Mouse (Mus musculus) lung, embryonic 16.5 days (tissue): ENCODE results near the gene Gm20695. TPM values are rescaled to one million over a fixed set of nuclear protein-coding genes. Genes with fewer than 3 reads are reported as not detected.

Experiments
- ATAC-seq: fragments of 200-750 bp; cut with Nextera tagmentation; 2 replicates; pipeline ENCODE4 v1.8.0; 2017; ENCODE audit warnings: low read depth, mild to moderate bottlenecking, moderate library complexity
- H3K27ac ChIP-seq: fragments of 300-500 bp; sonication (generic); 2 replicates; pipeline ENCODE4 v1.5.1; 2014; ENCODE audit warnings: mild to moderate bottlenecking, control low read depth, low read length
- H3K27me3 ChIP-seq: fragments of 300-500 bp; sonication (generic); 2 replicates; pipeline ENCODE4 v1.6.1; 2014; ENCODE audit warnings: low read depth, low read length, mixed read lengths; ENCODE audit not compliant: control insufficient read depth, insufficient read depth
- H3K36me3 ChIP-seq: fragments of 300-500 bp; sonication (generic); 2 replicates; pipeline ENCODE4 v1.6.1; 2014; ENCODE audit warnings: low read length; ENCODE audit not compliant: control insufficient read depth, insufficient read depth
- H3K4me1 ChIP-seq: fragments of 300-500 bp; sonication (generic); replicated peaks from 2 replicates; pipeline ENCODE4 v1.6.1; 2014; ENCODE audit warnings: low read length, mixed read lengths; ENCODE audit not compliant: control insufficient read depth, insufficient read depth
- H3K4me2 ChIP-seq: fragments of 300-500 bp; sonication (generic); 2 replicates; pipeline ENCODE4 v1.6.1; 2014; ENCODE audit warnings: low read depth, low read length, control low read depth
- H3K4me3 ChIP-seq: fragments of 300-500 bp; sonication (generic); 2 replicates; pipeline ENCODE4 v1.5.1; 2014; ENCODE audit warnings: mild to moderate bottlenecking, low read length, control low read depth
- H3K9ac ChIP-seq: fragments of 300-500 bp; sonication (generic); 2 replicates; pipeline ENCODE4 v1.6.1; 2014; ENCODE audit warnings: low read length, control low read depth
- H3K9me3 ChIP-seq: fragments of 300-500 bp; sonication (generic); 2 replicates; pipeline ENCODE4 v1.6.1; 2016; ENCODE audit warnings: low read length; ENCODE audit not compliant: control insufficient read depth
- WGBS: fragments of 180-500 bp; shearing (Covaris S2); extraction: QIAGEN DNeasy Blood & Tissue Kit; methylation state at CpG from one replicate; pipeline ENCODE4 v1.1.7; 2014; 5-methylcytosine and 5-hydroxymethylcytosine counted together
- polyA plus RNA-seq: library from polyadenylated mRNA; unstranded; fragments of >200 nt; fragmentation: Nextera tagmentation; extraction: Ambion mirVana; gene quantifications from 2 replicates; pipeline ENCODE4 v1.2.1, GENCODE M21; 2015

The Gm20695 gene
- polyA plus RNA-seq, 1 experiment from 2014 or later: 1.5 TPM

- H3K27me3 ChIP-seq: no peaks in the 10 kb centered on the region
- no peaks in the 10 kb centered on the region for H3K4me1 ChIP-seq
- H3K4me3 ChIP-seq: no peak overlapping the region
- 80% methylated on average over 2 of the region's 2 CpGs for WGBS
- ATAC-seq: no peak
- H3K9me3 ChIP-seq: no peaks in the 10 kb centered on the region
- peaks cover 15% of the 10 kb centered on the region for H3K36me3 ChIP-seq
- no peak overlapping the region for H3K27ac ChIP-seq
- H3K9ac ChIP-seq: no peak overlapping the region
- H3K4me2 ChIP-seq: no peak overlapping the region
Observed at GRCm38 (mm10) chr16:3920756-3921155, 36.3 kb downstream of the Gm20695 start.

DNA sequence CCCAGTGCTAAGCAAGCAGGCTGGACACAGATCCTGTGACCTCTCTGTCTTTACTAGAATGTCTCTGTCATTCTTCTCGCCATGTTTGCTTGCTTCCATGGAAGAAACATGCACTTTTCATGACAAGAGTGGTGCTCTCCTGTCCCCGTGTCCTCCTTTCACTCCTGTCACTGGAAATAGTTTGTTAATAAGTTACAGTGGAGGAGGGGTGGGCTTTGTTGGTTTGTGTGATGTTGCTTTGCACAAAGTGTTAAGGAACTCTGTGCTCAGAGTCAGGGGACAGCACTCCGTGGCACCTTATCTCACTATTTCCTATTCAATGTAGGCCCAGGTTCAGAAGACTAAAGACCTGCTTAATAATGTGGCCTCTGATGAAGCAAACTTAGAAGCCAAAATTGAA, 39.1 kb downstream of the Gm20695 start:
- H3K36me3 ChIP-seq: peaks cover 19% of the 10 kb centered on the region
- WGBS: 58% methylated on average over 3 of the region's 3 CpGs
- no peak overlapping the region for H3K4me2 ChIP-seq

DNA sequence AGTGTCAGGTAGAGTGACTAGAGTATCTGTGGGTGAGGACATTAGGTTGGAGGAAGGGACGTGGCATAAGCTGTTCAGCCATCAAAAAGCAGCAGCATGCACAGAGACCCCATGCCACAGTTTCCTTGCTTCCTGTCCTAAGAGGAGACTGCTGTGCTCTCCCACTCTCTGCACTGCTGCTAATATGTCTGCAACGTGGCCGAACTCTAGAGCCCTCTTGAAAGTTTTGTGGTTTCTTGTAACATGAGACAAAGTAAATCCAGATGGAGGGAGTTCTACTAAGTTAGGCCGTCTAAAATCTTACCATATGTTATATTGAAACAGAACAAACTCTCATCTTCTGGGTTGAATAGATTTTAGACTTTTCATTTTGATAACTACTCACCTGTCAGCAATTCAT, 39.5 kb downstream of the Gm20695 start:
- Histone ChIP-seq H3K36me3 (peaks cover 19% of the 10 kb centered on the region), H3K4me1 (no peaks in the 10 kb centered on the region), H3K4me3 (no peak overlapping the region), H3K9ac (no peak overlapping the region), H3K4me2 (no peak overlapping the region), H3K27ac (peak overlapping the region; percentile 67), H3K27me3 (no peaks in the 10 kb centered on the region), H3K9me3 (no peaks in the 10 kb centered on the region)
- peak; percentile 82 for ATAC-seq
- WGBS: 55% methylated on average over 4 of the region's 4 CpGs

More for the DNA sequence above, 39.1 kb downstream of the Gm20695 start:
- no peak overlapping the region for H3K9ac ChIP-seq
- H3K4me3 ChIP-seq: no peak overlapping the region
- no peaks in the 10 kb centered on the region for H3K27me3 ChIP-seq
- H3K9me3 ChIP-seq: no peaks in the 10 kb centered on the region
- no peaks in the 10 kb centered on the region for H3K4me1 ChIP-seq
- H3K27ac ChIP-seq: peak overlapping the region; percentile 48
- ATAC-seq: peak; percentile 37; the same call in 1 of the 2 replicates

DNA sequence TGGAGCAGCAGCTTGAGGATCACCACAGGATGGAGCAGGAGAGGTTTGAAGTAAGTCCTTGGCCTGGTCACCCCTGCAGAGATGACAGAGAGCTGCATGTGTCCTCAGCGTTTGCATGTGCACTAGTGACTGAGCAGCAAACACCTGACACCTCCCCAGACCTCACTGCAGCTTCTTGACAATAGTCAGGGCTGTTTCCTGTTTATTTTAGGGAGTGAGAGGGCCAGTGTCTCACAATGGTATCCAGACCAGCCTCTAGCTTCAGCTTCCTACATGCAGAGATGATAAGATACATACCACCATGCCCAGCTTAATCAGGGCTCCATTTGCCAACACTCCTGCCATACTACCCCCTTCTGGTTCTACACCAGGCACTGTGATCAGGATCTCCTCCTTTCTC, 44.1 kb downstream of the Gm20695 start:
- no peaks in the 10 kb centered on the region for H3K4me1 ChIP-seq
- H3K36me3 ChIP-seq: peaks cover 17% of the 10 kb centered on the region
- H3K9ac ChIP-seq: no peak overlapping the region
- H3K27ac ChIP-seq: no peak overlapping the region
- 39% methylated on average over 1 of the region's 1 CpGs for WGBS
- no peak overlapping the region for H3K4me3 ChIP-seq
- no peaks in the 10 kb centered on the region for H3K9me3 ChIP-seq
- peak; percentile 53 for ATAC-seq
- H3K27me3 ChIP-seq: no peaks in the 10 kb centered on the region
- no peak overlapping the region for H3K4me2 ChIP-seq

DNA sequence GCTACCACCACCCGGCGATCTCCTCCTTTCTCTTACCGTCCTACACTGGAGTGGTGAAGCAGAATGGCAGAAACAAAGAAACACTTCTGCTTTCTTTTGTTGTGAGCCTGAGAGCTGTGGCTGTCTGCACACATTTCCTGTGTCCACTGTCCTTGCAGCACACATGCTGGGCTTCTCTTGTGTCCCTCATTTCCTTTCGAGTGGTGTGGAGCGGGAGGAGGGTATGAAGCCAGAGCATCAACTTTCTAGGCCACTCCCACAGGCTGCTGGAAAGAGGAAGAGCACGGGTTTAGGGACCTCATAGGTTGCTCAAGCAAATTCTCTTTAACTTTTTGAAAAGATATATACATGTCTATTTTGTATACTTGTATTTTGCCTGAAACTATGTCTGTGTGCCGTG, 44.7 kb downstream of the Gm20695 start:
- no peaks in the 10 kb centered on the region for H3K27me3 ChIP-seq
- H3K9ac ChIP-seq: no peak overlapping the region
- 0 out of 2 replicates have a peak overlapping the region, but pooled peaks have one; percentile 13 for H3K27ac ChIP-seq
- no peaks in the 10 kb centered on the region for H3K4me1 ChIP-seq
- 78% methylated on average over 7 of the region's 7 CpGs for WGBS
- no peaks in the 10 kb centered on the region for H3K9me3 ChIP-seq
- peaks cover 14% of the 10 kb centered on the region for H3K36me3 ChIP-seq
- H3K4me3 ChIP-seq: no peak overlapping the region
- H3K4me2 ChIP-seq: no peak overlapping the region
- peak; percentile 67 for ATAC-seq

DNA sequence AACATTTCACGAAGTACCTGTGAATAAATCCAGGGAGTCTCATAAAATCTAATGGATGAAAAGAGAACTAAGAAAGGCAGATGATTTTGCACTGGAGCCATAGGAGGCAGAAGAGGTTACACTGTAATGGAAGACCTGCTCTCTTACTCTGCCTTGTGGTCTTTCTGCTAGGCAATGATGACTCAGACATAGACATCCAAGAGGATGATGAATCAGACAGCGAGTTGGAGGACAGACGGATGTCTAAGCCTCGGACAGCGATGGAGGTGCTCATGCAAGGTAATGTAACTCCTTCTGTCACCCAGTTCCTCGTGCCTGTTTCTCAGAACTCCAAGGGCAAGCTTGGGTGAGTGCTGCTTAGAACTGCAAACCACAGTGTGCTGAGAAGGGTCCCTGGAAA, 49.1 kb downstream of the Gm20695 start:
- H3K4me1 ChIP-seq: no peaks in the 10 kb centered on the region
- WGBS: 90% methylated on average over 6 of the region's 6 CpGs
- ATAC-seq: no peak

DNA sequence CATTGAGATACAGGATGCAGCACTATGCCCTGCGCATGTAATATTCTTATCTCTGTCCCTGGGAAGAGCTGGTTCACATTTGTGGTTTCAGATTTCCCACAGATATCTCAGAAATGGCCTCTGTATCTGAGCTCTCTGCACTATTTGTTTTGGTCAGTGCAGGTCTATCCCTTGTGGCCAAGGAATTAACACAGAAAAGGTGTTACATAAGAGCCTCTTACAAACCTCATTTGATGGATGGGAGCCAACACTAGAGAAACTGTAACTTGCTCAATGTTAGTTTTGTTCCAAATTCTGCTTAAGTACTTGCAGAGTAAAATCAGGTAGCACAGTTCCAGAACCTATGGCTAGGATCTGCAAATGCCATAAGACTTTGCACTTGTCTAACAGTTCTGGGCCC, 49.6 kb downstream of the Gm20695 start:
- Histone ChIP-seq H3K27ac (no peak overlapping the region), H3K9ac (no peak overlapping the region), H3K9me3 (no peaks in the 10 kb centered on the region), H3K36me3 (peaks cover 16% of the 10 kb centered on the region), H3K4me1 (no peaks in the 10 kb centered on the region), H3K4me2 (no peak overlapping the region), H3K27me3 (no peaks in the 10 kb centered on the region), H3K4me3 (no peak overlapping the region)
- 84% methylated on average over 1 of the region's 1 CpGs for WGBS
- ATAC-seq: peak; percentile 76

More for the DNA sequence above, 49.1 kb downstream of the Gm20695 start:
- Histone ChIP-seq H3K9ac (no peak overlapping the region), H3K4me3 (no peak overlapping the region), H3K4me2 (no peak overlapping the region), H3K27me3 (no peaks in the 10 kb centered on the region), H3K9me3 (no peaks in the 10 kb centered on the region), H3K36me3 (peaks cover 14% of the 10 kb centered on the region), H3K27ac (no peak overlapping the region)

- Histone ChIP-seq H3K4me3 (no peak overlapping the region), H3K4me1 (no peaks in the 10 kb centered on the region), H3K27me3 (no peaks in the 10 kb centered on the region), H3K36me3 (peaks cover 16% of the 10 kb centered on the region), H3K27ac (no peak overlapping the region), H3K9me3 (no peaks in the 10 kb centered on the region), H3K4me2 (no peak overlapping the region), H3K9ac (no peak overlapping the region)
- ATAC-seq: no peak; the same call in 1 of the 2 replicates
- WGBS: 86% methylated on average over 4 of the region's 4 CpGs
Observed at GRCm38 (mm10) chr16:3934701-3935100, 50.3 kb downstream of the Gm20695 start.

- Histone ChIP-seq H3K27ac (no peak overlapping the region), H3K9me3 (no peaks in the 10 kb centered on the region), H3K9ac (no peak overlapping the region), H3K4me3 (no peak overlapping the region), H3K36me3 (no peaks in the 10 kb centered on the region), H3K4me1 (no peaks in the 10 kb centered on the region), H3K27me3 (no peaks in the 10 kb centered on the region), H3K4me2 (no peak overlapping the region)
- 81% methylated on average over 1 of the region's 1 CpGs for WGBS
- no peak for ATAC-seq
Observed at GRCm38 (mm10) chr16:3951141-3951540, 66.7 kb downstream of the Gm20695 start.

GRCm38 (mm10) chr16:3956369-3956768, 71.9 kb downstream of the Gm20695 start:
- H3K27me3 ChIP-seq: no peaks in the 10 kb centered on the region
- no peak overlapping the region for H3K27ac ChIP-seq
- H3K4me2 ChIP-seq: no peak overlapping the region
- ATAC-seq: no peak
- H3K9me3 ChIP-seq: no peaks in the 10 kb centered on the region
- WGBS: 75% methylated on average over 6 of the region's 6 CpGs
- no peak overlapping the region for H3K9ac ChIP-seq
- no peaks in the 10 kb centered on the region for H3K4me1 ChIP-seq
- H3K36me3 ChIP-seq: no peaks in the 10 kb centered on the region
- no peak overlapping the region for H3K4me3 ChIP-seq
